Mouse (Mus musculus) erythroblast, embryonic 14.5 days (primary cell): ENCODE measurements around the gene Mre11a. TPM values are rescaled to one million over a fixed set of nuclear protein-coding genes. Genes with fewer than 3 reads are reported as not detected.

ENCODE experiments used
- H3K27me3 ChIP-seq: 2 replicates; pipeline ENCODE4 v1.6.1; 2012; ENCODE audit warnings: inconsistent platforms; ENCODE audit not compliant: control insufficient read depth
- H3K36me3 ChIP-seq: 2 replicates; pipeline ENCODE4 v1.6.1; 2012; ENCODE audit warnings: mild to moderate bottlenecking, inconsistent platforms; ENCODE audit not compliant: control insufficient read depth
- H3K4me1 ChIP-seq: 2 replicates; pipeline ENCODE4 v1.6.1; 2012; ENCODE audit warnings: inconsistent platforms; ENCODE audit not compliant: control insufficient read depth
- H3K4me3 ChIP-seq: replicated peaks from 2 replicates; pipeline ENCODE3; 2012; ENCODE audit warnings: moderate library complexity, mild to moderate bottlenecking, inconsistent platforms
- H3K9me3 ChIP-seq: 2 replicates; pipeline ENCODE4 v1.6.1; 2012; ENCODE audit warnings: low read length, inconsistent platforms, mixed read lengths; ENCODE audit not compliant: control insufficient read depth
- GATA1 ChIP-seq: IDR thresholded peaks from 2 replicates; pipeline ENCODE4 v1.6.1; 2012; ENCODE audit warnings: low read length, inconsistent platforms, mixed read lengths
- TAL1 ChIP-seq: IDR thresholded peaks from 3 replicates; pipeline ENCODE4 v1.6.1; 2012; ENCODE audit warnings: low read length, inconsistent platforms, mixed read lengths
- polyA plus RNA-seq: library from polyadenylated mRNA; stranded (reverse); fragments of >175 nt; gene quantifications from 2 replicates; pipeline ENCODE4 v1.2.3, GENCODE M21; 2012

Mre11a gene
- polyA plus RNA-seq, 1 experiment = 0.50 TPM

- Histone ChIP-seq H3K4me3 (no peak overlapping the region), H3K27me3 (no peaks in the 10 kb centered on the region), H3K4me1 (no peaks in the 10 kb centered on the region; the same call in 1 of the 2 replicates), H3K9me3 (no peaks in the 10 kb centered on the region), H3K36me3 (peaks cover 12% of the 10 kb centered on the region)
- TF ChIP-seq TAL1 (no peak), GATA1 (no peak)
Measured at GRCm38 (mm10) chr9:14841878-14842761, 57.7 kb downstream of the Mre11a start.

GRCm38 (mm10) chr9:14843311-14843857 is 58.9 kb downstream of the Mre11a start:
- Histone ChIP-seq H3K9me3 (no peaks in the 10 kb centered on the region), H3K27me3 (no peaks in the 10 kb centered on the region), H3K4me3 (no peak overlapping the region), H3K4me1 (no peaks in the 10 kb centered on the region; the same call in 1 of the 2 replicates), H3K36me3 (peaks cover 7% of the 10 kb centered on the region; the same call in 1 of the 2 replicates)
- no peak for TF ChIP-seq TAL1

GRCm38 (mm10) chr9:14843901-14844300 is 59.4 kb downstream of the Mre11a start:
- TF ChIP-seq GATA1 (no peak), TAL1 (no peak)
- Histone ChIP-seq H3K4me1 (no peaks in the 10 kb centered on the region; the same call in 1 of the 2 replicates), H3K9me3 (no peaks in the 10 kb centered on the region), H3K27me3 (no peaks in the 10 kb centered on the region), H3K4me3 (no peak overlapping the region), H3K36me3 (peaks cover 7% of the 10 kb centered on the region; the same call in 1 of the 2 replicates)

DNA sequence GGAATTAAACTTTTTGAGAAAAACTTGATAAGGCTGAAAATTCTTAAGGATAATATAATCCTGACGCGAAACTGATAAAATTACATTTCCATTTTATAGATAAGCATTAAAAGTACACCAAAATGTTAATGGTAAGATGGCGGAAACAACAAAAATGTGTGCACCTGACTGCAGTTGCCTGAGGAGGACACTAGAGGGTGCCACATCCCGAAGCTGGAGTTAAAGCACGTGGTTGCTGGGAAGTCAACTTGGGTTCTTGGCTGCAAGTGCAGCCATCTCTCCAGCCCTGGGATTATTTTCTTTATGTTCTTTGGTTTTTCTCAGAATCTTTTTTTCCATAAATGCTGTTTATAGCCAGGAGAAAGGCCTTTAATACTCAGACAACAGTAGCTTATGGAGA is 62.0 kb downstream of the Mre11a start:
- H3K36me3 ChIP-seq = no peaks in the 10 kb centered on the region; the same call in 1 of the 2 replicates
- no peaks in the 10 kb centered on the region; the same call in 1 of the 2 replicates for H3K4me1 ChIP-seq
- H3K27me3 ChIP-seq = no peaks in the 10 kb centered on the region
- H3K4me3 ChIP-seq = no peak overlapping the region
- H3K9me3 ChIP-seq = no peaks in the 10 kb centered on the region
- TF ChIP-seq TAL1 (no peak), GATA1 (no peak)

DNA sequence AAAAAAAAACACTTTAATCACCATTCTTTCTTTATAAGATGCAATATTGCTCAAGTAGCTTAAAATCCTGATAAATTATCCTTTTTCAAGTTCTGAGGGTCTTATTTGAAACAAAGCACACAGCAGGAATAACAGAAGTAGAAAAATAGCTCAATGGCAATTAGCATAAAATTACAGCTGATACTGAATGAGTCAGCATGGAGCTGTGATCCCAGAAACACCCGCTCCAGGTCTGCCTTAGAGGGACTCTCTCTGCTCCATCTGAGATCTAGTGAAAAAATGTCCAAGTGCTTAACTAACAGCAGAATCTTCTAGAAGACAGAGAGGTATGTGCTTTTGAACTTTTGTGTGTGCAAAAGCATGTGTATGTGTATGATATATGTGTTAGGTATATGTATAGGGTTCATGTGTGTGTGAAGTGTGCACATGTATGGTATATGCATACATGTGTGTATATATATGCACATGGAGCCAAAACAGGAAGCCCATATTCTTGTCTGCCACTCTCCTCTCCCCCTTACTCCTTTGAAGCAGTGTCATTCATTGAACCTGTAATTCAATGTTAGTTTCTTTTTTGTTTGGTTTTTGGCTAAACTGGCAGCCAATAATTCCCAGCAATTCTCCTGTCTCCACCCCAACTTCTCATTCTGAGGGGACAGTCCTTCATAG is 63.9 kb downstream of the Mre11a start:
- Histone ChIP-seq H3K27me3 (no peaks in the 10 kb centered on the region), H3K36me3 (no peaks in the 10 kb centered on the region; the same call in 1 of the 2 replicates), H3K4me1 (no peaks in the 10 kb centered on the region; the same call in 1 of the 2 replicates), H3K9me3 (no peaks in the 10 kb centered on the region), H3K4me3 (no peak overlapping the region)
- TF ChIP-seq TAL1 = no peak
- TF ChIP-seq GATA1 = no peak

- H3K4me3 ChIP-seq = no peak overlapping the region
- H3K36me3 ChIP-seq = no peaks in the 10 kb centered on the region
Measured at GRCm38 (mm10) chr9:14854585-14854984, 70.1 kb downstream of the Mre11a start.

GRCm38 (mm10) chr9:14856922-14857654 is 72.6 kb downstream of the Mre11a start:
- H3K4me1 ChIP-seq = no peaks in the 10 kb centered on the region
- H3K9me3 ChIP-seq = no peaks in the 10 kb centered on the region
- H3K36me3 ChIP-seq = no peaks in the 10 kb centered on the region
- TF ChIP-seq GATA1 (no peak), TAL1 (no peak)
- H3K27me3 ChIP-seq = peaks cover 40% of the 10 kb centered on the region
- no peak overlapping the region for H3K4me3 ChIP-seq

More at GRCm38 (mm10) chr9:14854585-14854984, 70.1 kb downstream of the Mre11a start:
- Histone ChIP-seq H3K4me1 (no peaks in the 10 kb centered on the region), H3K27me3 (peaks cover 15% of the 10 kb centered on the region), H3K9me3 (no peaks in the 10 kb centered on the region)
- TF ChIP-seq GATA1 = no peak
- no peak for TF ChIP-seq TAL1

- TF ChIP-seq TAL1 = no peak
- TF ChIP-seq GATA1 = no peak
- Histone ChIP-seq H3K27me3 (peaks cover 43% of the 10 kb centered on the region), H3K4me3 (no peak overlapping the region), H3K9me3 (no peaks in the 10 kb centered on the region), H3K4me1 (no peaks in the 10 kb centered on the region), H3K36me3 (no peaks in the 10 kb centered on the region)
Measured at GRCm38 (mm10) chr9:14858170-14858706, 73.8 kb downstream of the Mre11a start.
